Mouse (Mus musculus) liver, adult 2 months (tissue): Measurements from ENCODE around the gene Ush1c.

Experiments
- CTCF ChIP-seq: fragments of 200-500 bp; IDR thresholded peaks from 2 replicates; pipeline ENCODE4 v1.5.1; 2011; ENCODE audit warnings: low read depth, low read length, control low read depth
- POLR2A ChIP-seq: fragments of 200-500 bp; IDR thresholded peaks from 2 replicates; pipeline ENCODE4 v1.6.1; 2011; ENCODE audit warnings: low read length, control low read depth; ENCODE audit not compliant: insufficient read depth; ENCODE audit errors: extremely low read depth

- TF ChIP-seq POLR2A: no peak
- TF ChIP-seq CTCF: no peak
Measured at GRCm38 (mm10) chr7:46240091-46240490, 1.8 kb upstream of the Ush1c start.
